ENCODE assay signal across 8 mouse cellular contexts in genomic region chr2:36203011-36203825, GRCm38 (mm10). TPM values are rescaled to one million over a fixed set of nuclear protein-coding genes. Genes with fewer than 3 reads are reported as not detected.
DNase-seq lines count a peak whose midpoint lies in the region; ATAC-seq and TF ChIP-seq lines count a peak whose summit lies in the region.

No protein-coding gene starts in this region.

- TF ChIP-seq CTCF in spleen, adult 2 months (IDR thresholded peaks at IDR 0.05; ENCODE audit: extremely low read depth, insufficient read depth, insufficient read length, insufficient replicate concordance), result no peak

- peak overlapping the region; percentile 73 for H3K4me2 ChIP-seq in midbrain, embryonic 13.5 days (replicated peaks)

- peaks cover 35% of the 10 kb centered on the region for H3K4me1 ChIP-seq in midbrain, embryonic 13.5 days (replicated peaks)
- peaks cover 3% of the 10 kb centered on the region; the same call in 1 of the 2 replicates for H3K4me1 ChIP-seq in spleen, adult 2 months (ENCODE audit: control insufficient read depth, insufficient read depth, insufficient read length)

- H3K9ac ChIP-seq in midbrain, embryonic 13.5 days (replicated peaks), result peak overlapping the region; percentile 68

- intact Hi-C loops in left cerebral cortex, postnatal 14 days (cut with DNase I), result no loop called here

- under 1% methylated on average over 39 of the region's 39 CpGs for WGBS in midbrain, embryonic 13.5 days
- 3% methylated on average over 39 of the region's 39 CpGs for WGBS in spleen, adult 2 months

- peak; percentile 82 for ATAC-seq in midbrain, embryonic 13.5 days

- no peak for TF ChIP-seq POLR2A in spleen, adult 2 months (IDR thresholded peaks at IDR 0.05; ENCODE audit: low read depth, low read length)

- no peaks in the 10 kb centered on the region for H3K36me3 ChIP-seq in midbrain, embryonic 13.5 days
- H3K36me3 ChIP-seq in spleen, adult 2 months (ENCODE audit: control insufficient read depth, insufficient read depth, low read length), result no peaks in the 10 kb centered on the region

- no peaks in the 10 kb centered on the region for H3K9me3 ChIP-seq in midbrain, embryonic 13.5 days

- peak; percentile 32 for DNase-seq in layer of hippocampus, adult 11-12 months (ENCODE audit: low spot score)
- no peak for DNase-seq in layer of hippocampus, adult 9-10 months (ENCODE audit: low spot score)
- DNase-seq in ZHBTc4 (ENCODE audit: low read depth, low spot score), result peak; percentile 52
- peak; percentile 43 to 53 for DNase-seq in frontal cortex, postnatal 10 days (ENCODE audit: low spot score in 2 of 2)
- peak; percentile 55 to 65 for DNase-seq in left cerebral cortex, postnatal 14 days (ENCODE audit: low spot score in 2 of 2)
- DNase-seq in spleen, adult 2 months (ENCODE audit: low read depth in 1 of 2, low spot score in 2 of 2), result peak; percentile 33 to 52
- no peak for DNase-seq in cerebellum, adult 8-10 months

- peaks cover 54% of the 10 kb centered on the region for H3K27me3 ChIP-seq in midbrain, embryonic 13.5 days
- H3K27me3 ChIP-seq in spleen, adult 2 months (ENCODE audit: control insufficient read depth, insufficient read depth, low read length), result peaks cover 11% of the 10 kb centered on the region; the same call in 1 of the 2 replicates

- H3K4me3 ChIP-seq in midbrain, embryonic 13.5 days (replicated peaks), result peak overlapping the region; percentile 44
- H3K4me3 ChIP-seq in spleen, adult 2 months (ENCODE audit: extremely low read depth, insufficient read depth, insufficient read length), result peak overlapping the region; percentile 32; the same call in 1 of the 2 replicates

- peak overlapping the region; percentile 65; the same call in 1 of the 2 replicates for H3K27ac ChIP-seq in midbrain, embryonic 13.5 days
- H3K27ac ChIP-seq in spleen, adult 2 months (ENCODE audit: insufficient read depth, low read length), result no peak overlapping the region

RNA-seq across cellular contexts. Expression of gene Ptgs1, which starts 27.0 kb away (rescaled TPM):
- 10 to 100 TPM; 16.0 to 16.2 TPM for total RNA-seq in left cerebral cortex, postnatal 14 days (2021)
- polyA plus RNA-seq in midbrain, embryonic 13.5 days (2015; fragmentation: Nextera tagmentation; extraction: Ambion mirVana), result 2.9 and 3.7 TPM in 2 replicates
- 44.4 and 45.2 TPM in 2 replicates for polyA plus RNA-seq in spleen, adult 2 months (2012; rRNA removed)

Comparison
In these comparisons a context has a peak if more than half of its experiments do, and no peak if none do; other contexts are left out.
1. DNase-seq: peak in layer of hippocampus, adult 11-12 months (single experiment), ZHBTc4 (single experiment), frontal cortex, postnatal 10 days (2 of 2), left cerebral cortex, postnatal 14 days (2 of 2) and spleen, adult 2 months (2 of 2); none in layer of hippocampus, adult 9-10 months (single experiment) and cerebellum, adult 8-10 months (single experiment).